Mouse (Mus musculus): ENCODE measurements around the gene Tmem208.

- peak; percentile 41 for TF ChIP-seq CTCF (IDR thresholded peaks at IDR 0.05; ENCODE audit: low read depth)
- TF ChIP-seq EP300 (optimal IDR thresholded peaks at IDR 0.05): no peak
These were observed 20.7 kb upstream of the Tmem208 start, which contains the start of gene Elmo3 for GRCm38 (mm10) chr8:105305211-105306145.

All from stomach, postnatal 0 days (tissue).